Mouse (Mus musculus): ENCODE measurements around the gene Med16. TPM values are rescaled to one million over a fixed set of nuclear protein-coding genes. Genes with fewer than 3 reads are reported as not detected.

Gene Med16
- total RNA-seq, 2 experiments from 2014 or later, result 39.6 to 43.8 TPM

- peak; percentile 48 for DNase-seq
Observed at GRCm38 (mm10) chr10:79933145-79933679, 24.5 kb upstream of the Med16 start.

DNA sequence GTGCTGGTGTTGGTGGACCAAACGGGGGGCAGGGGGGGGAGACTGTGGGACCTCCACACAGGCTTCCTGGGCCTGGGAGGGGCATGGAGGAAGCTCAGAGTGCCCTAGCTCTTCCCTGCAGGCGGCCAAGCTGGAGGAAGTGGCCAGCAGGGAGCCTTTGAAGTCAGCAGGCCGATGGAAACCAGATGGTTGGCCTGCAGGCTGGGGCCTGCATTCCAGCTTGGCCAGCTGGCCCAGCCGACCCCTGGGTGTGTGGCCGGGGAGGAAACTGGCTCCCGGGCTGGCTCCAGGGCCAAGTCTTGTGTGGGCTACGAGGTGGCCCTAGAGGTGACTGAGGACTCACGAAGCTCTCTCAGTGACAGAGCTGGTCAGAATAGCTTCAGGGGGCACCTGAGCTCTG lies 24.0 kb upstream of the Med16 start:
- peak; percentile 80 for DNase-seq

GRCm38 (mm10) chr10:79931797-79932196 lies 23.1 kb upstream of the Med16 start:
- DNase-seq, result no peak

DNA sequence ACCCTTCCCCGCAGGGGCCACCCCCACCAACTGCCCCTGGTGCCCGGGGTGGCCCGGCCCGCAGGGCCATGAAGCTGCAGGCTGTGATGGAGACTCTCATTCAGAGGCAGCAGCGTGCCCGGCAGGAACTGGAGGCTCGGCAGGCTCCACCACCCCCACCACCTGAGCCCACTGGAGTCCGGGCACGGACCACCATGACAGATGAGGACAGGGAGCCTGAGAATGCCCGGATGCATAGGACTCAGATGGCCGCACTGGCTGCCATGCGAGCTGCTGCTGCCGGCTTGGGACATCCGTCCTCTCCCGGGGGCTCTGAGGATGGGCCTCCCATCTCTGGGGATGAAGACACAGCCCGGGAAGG lies 22.1 kb upstream of the Med16 start:
- no peak for DNase-seq

- DNase-seq, result no peak
Observed at GRCm38 (mm10) chr10:79929967-79930825, 21.5 kb upstream of the Med16 start.

DNA sequence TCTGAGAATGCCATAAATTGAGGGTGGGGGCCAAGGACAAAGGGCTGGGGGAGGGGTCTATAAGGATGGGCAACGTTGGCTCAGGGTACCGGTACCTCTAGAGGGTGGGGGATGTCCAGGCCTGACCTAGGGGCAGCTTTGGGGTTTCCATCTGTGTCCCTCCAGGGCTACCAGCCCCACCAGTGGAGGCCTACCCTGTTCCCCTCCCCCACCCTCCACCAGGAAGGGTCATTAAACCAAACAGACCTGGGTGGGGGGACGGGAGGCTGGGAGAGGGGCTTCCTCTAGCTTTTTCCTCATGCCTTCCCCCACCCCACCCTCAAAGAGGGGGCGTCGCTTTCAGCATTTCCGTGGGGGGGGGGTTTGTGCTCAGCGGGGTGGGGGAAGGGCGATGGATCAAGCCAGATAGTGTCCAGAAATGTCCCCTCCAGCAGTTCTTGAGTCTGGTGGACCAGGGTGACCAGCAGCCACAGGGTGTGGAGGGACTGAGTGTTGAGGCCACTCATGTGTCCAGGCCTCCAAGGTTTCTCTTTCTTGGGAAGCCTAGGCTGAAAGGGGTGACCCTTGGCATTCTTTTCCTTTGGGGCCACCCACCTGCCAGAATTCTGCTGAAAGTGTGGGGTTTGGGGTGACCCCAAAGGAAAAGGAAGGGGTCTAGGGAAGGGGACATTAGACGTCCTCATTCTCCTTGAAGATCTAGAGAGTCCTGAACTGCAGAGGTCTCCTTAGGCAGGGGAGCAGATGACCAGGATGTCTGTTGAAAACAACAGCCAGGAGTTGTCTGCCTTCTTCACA lies 20.4 kb upstream of the Med16 start:
- no peak for DNase-seq

DNA sequence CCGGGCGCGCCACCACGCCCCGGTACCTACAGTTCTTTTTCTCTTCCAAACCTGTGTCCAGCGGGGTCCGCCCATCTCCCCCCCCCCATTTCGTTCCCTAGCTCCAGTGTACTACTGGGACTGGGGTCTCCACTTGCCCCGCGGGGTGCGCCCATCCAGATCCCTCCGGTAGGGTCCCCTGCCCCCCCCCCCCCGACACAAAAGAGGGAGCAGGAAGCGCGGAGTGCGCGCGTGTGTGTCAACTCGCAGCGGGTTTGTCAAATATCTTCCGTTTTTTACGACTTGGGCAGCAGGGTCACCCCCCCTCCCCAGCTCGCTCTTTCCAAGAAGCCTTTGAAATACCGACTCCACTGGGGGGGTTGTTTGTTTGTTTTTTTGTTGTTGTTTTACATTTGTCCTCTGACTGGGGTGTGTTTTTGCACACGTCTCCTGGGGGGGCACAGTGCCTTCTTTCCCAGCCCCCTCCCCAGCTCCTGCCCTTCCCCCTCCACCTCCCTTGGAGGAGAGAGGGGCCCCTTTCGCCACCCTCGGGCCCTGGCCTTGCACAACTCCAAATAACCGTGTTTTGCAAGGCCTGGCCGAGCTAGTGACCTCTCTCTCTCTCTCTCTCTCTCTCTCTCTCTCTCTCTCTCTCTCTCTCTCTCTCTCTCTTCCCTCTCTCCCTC lies 19.4 kb upstream of the Med16 start:
- DNase-seq, result no peak

DNA sequence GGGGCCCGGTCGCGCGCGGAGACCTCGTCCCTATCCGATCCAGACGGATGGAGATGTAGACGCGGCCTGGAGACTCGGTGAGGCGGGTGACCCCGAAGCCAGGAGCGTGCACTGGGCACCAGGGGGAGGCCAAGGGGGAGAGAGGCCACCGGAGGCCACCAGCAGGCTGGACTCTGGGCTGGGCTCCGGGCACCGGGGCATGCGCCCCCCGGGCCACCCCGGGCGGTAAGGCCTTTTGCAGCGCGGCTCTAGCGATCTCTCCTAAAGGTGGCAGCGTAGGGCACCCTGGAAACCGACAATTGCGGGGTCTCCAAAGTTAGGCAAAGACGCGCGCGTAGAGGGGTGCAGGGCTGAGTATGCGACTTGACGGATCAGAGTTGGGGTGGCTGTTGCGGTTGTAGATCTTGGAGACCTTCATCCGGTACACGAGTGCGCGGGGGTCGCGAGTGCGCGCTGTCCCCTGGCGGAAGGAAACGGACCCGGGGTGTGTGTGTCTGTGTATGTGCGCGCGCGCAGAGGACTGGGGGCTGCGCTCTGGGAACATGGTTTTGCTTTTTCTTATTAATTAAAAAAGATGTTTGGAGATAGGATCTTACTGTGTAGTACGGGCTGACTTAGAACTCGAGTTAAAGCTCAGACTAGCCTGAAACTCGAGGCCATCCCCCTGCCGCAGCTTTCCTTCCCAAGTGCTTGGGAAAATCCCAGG lies 18.8 kb upstream of the Med16 start:
- peak; percentile 53 for DNase-seq

DNA sequence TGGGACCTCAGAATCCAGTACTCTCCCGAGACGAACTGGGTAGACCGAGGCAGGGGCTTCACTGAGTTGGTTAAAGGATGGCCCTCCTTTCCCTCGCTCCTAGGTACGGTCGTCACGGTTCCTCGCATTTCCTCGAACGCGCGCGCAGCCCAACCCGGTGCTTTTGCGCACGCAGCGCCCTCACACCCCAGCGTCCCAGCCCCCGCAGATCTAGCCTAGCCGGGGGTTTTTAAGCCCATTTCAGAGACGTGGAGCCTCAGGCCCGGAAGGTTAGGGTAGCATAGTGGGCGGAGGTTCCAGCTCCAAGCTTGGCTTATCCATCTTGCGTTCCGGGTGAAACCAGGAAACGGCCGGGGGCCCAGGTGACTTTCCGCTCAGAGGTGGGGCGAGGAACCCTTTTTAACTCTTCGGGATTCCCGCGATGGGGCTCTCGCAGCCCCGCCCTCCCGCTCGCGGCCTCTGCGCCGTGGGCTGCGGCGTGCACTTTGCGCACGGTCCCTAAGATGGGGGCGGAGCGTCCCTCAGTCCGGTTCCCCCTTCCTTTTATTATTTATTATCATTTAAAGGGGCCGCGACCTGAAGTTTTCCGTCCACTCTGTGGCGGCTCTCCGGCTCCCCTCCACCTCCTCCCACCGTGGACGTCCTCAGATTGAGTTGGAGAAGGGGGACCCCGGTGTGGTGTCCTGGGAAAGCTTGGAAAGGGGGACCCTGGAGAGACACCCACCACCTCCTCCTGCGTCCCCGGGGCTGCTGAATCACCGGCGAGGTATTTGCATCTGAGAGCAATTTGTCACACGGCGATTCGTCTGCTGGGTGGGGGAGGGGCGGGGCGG lies 18.0 kb upstream of the Med16 start, which contains the start of gene Arid3a:
TSS of gene Arid3a (plus strand) at position 553 of the 833 bp plus-strand sequence.
- peak; percentile 83 for DNase-seq

- DNase-seq, result no peak
Observed at GRCm38 (mm10) chr10:79925785-79926490, 17.2 kb upstream of the Med16 start.

GRCm38 (mm10) chr10:79924998-79925784 lies 16.5 kb upstream of the Med16 start:
- peak; percentile 93 for DNase-seq

GRCm38 (mm10) chr10:79921572-79921971 lies 12.8 kb upstream of the Med16 start:
- DNase-seq, result no peak

- no peak for DNase-seq
Observed at GRCm38 (mm10) chr10:79920958-79921535, 12.3 kb upstream of the Med16 start, which contains the start of gene R3hdm4. R3hdm4 (minus strand) TSS chr10:79921208.

DNA sequence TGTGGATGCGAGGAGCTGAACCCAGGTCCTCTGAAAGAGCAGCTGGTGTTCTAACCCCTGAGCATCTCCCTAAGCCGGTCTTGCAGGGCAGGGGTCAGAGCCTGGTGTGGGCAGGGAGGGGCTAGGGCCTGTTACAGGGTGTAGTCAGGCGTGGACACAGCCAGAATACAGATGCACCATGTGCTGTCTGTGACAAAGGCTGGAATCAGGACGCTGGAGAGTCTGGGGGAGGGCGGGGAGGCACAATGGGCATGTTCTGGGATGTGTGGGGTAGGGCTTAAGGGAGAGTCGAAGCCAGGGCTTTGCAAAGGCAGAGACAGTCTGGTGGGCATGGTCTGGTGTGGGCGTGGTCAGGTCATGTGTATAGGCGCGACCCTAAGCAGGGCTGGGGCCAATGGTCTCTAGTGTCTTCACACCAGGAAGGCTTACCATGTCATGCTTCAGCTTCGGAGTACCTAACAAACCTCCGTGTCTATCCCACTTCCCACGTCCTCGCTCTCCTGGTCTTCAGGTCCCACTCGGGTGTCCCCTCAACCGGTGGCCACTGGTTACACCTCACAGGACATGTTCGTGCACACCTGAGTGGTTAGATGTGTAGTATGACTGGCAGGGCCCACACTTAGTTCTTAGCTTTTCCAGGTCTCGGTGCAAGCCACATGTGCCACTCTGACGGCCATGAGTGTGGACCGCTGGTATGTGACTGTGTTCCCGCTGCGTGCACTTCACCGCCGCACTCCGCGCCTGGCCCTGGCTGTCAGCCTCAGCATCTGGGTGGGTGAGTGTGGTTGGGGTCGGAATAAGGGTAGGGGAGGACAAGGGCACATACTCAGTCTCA lies 11.6 kb upstream of the Med16 start:
- no peak for DNase-seq

DNA sequence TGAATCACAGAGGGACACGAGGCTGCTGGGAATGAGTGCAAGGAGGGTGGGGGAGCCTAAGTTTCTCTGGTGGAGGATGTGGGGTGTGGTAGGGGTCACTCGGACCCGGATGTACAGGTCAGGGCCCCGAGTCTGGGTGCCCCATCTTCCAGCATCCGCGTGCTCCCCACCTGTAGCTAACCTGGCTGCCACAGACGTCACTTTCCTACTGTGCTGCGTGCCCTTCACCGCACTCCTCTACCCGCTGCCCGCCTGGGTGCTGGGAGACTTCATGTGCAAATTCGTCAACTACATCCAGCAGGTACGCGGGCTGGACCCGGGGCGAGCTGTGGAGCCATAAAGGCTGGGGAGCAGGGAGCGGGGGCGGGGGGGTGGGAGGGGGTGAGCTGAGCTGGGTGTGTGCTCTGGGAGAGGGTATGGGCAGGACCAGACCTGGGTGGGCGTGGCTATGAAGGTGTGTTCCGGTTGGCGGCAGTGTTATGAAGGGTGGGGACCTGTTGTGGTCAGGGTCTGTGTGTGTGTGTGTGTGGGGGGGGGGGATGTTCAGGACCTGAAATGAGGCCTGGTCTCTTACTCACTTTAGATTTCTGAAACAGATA lies 10.6 kb upstream of the Med16 start:
- DNase-seq, result no peak

DNA sequence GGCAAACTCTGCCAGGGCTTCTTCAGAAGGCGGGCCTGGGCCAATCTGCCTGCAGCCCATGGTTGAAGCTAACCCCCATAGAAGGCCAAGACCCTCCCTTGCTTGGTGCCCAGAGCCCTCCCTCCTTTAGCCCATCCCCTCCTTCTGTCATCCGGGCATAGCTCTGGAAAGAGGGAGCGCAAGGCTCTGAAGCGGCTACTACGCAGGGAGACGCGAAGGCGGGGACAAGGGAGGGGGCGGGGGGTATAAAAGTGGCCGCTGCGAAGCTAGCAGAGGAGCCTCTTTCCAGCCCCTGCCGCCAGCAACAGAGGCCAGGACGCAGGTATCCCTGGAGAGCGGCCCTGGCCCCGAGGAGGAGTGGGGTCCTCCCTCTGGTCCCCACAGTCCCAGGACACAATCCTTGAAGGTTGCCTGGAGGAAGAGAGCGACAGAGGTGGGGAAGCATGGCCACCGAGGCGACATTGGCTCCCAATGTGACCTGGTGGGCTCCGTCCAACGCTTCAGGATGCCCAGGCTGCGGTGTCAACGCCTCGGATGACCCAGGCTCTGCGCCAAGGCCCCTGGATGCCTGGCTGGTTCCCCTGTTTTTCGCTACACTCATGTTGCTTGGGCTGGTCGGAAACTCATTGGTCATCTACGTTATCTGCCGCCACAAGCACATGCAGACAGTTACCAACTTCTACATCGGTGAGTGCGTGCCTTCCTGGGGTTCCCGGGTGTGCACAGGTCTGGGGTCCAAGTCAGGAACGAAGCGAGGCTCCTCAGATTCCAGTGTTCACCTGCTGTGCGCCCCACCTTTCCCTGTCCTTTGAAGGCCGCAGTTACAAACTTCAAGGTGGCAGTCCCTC lies 9.7 kb upstream of the Med16 start:
- DNase-seq, result no peak
